Mouse (Mus musculus) ES-Bruce4 (cell line): ENCODE measurements around the gene Gpx2.

Source experiments
- CTCF ChIP-seq: IDR thresholded peaks from one replicate; pipeline ENCODE4 v1.8.1; 2011; ENCODE audit warnings: low read depth, low read length
- EP300 ChIP-seq: IDR thresholded peaks from 2 replicates; pipeline ENCODE4 v1.6.1; 2011; ENCODE audit warnings: low read depth, low read length; ENCODE audit not compliant: insufficient read depth

GRCm38 (mm10) chr12:76814120-76814519 lies 18.8 kb upstream of the Gpx2 start:
- TF ChIP-seq CTCF (no peak), EP300 (no peak)
